Mouse (Mus musculus): ENCODE results near the gene Cyp2d12.
"Not testable (repeated sequence)": the region's sequence is repeated elsewhere in the genome, so short reads cannot be mapped to it uniquely, and the experiment has no call there.

DNA sequence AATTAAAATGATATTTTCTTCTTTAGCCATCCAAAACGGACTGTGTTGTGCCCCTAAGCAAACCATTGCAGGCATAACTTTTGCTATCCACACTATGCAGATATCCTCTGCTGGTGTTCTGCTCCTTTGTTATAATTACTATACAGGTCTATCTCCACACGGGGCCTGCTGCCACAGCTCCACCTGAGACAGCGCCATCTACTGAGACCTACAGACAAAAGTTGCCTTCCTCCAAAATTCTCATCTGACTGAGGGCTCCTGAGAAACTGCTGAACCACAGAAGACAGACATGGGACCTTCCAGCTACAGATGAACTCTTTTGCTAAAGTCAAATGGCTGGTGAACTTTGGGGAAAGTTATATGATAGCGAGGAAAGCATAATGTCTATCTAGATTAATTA lies 47.1 kb upstream of the Cyp2d12 start:
- peak; percentile 44 for TF ChIP-seq CTCF (IDR thresholded peaks at IDR 0.05; ENCODE audit: low read depth, low read length)
- not testable (repeated sequence) for TF ChIP-seq POLR2A (IDR thresholded peaks at IDR 0.05; ENCODE audit: extremely low read depth, insufficient read depth, low read length)
